Mouse (Mus musculus) heart, adult 18-20 months (tissue): ENCODE results near the gene Myl3. TPM values are rescaled to one million over a fixed set of nuclear protein-coding genes. Genes with fewer than 3 reads are reported as not detected.
A peak's percentile ranks its signal among the peaks of the same experiment; 100 is the strongest.

Source experiments
- DNase-seq, 2 experiments: peaks; one replicate each; pipeline ENCODE4 v3.0.0; 2021 to 2022; ENCODE audit warnings: mixed read lengths in 1 of 2
- long read RNA-seq, 2 experiments: library from polyadenylated mRNA; stranded (forward); transcript quantifications; one replicate each; pipeline ENCODE4 v2.0.0; 2021
- total RNA-seq, 2 experiments: library from RNA; stranded (reverse); gene quantifications; 2 replicates each; pipeline ENCODE4 v1.2.3; 2021

Gene Myl3
- over 10,000 TPM; 10,039 to 12,689 TPM for total RNA-seq
- long read RNA-seq, experiment 1, transcript Myl3-201 (7 exons, 937 nt), result major isoform, 5,707 of 6,989 reads
- long read RNA-seq, experiment 1, partial matches to known transcripts, result 1,017 of 6,989 reads
- long read RNA-seq, experiment 1, other reads (novel, unspliced or antisense), result 263 of 6,989 reads
- long read RNA-seq, experiment 2, transcript Myl3-201 (7 exons, 937 nt), result major isoform, 3,615 of 4,568 reads
- long read RNA-seq, experiment 2, partial matches to known transcripts, result 888 of 4,568 reads
- long read RNA-seq, experiment 2, other reads (novel, unspliced or antisense), result 63 of 4,568 reads

DNA sequence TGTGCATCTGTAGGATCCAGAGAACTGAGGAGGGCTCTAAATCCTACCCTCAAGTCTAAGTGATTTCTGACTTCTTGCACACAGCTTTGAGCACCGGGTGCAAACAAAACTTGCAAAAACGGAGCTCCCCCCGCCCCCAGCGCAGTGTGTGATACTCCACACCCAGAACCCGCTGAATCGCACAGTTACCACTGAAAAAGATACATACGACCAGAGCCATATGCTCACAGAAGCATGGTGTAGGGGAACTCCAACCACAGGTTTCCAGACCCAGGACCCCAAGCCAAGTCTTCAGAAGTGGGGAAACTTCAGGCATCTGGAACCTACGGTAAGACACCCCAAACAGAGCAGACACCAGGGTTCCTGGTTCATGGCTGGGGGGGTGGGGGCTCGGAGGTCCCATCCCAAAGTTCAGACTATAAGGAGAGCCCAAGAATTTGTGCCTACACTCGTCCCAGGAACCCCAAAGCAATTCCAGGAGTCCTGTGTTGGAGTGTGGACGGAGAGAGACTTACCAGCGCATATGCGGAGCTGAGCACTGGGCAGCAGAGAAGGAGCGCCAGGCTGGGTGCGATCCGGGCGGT, at the start of gene Myl3:
TSS of gene Myl3 (plus strand) at position 151 of the 584 bp plus-strand sequence.
- DNase-seq, result no peak

DNA sequence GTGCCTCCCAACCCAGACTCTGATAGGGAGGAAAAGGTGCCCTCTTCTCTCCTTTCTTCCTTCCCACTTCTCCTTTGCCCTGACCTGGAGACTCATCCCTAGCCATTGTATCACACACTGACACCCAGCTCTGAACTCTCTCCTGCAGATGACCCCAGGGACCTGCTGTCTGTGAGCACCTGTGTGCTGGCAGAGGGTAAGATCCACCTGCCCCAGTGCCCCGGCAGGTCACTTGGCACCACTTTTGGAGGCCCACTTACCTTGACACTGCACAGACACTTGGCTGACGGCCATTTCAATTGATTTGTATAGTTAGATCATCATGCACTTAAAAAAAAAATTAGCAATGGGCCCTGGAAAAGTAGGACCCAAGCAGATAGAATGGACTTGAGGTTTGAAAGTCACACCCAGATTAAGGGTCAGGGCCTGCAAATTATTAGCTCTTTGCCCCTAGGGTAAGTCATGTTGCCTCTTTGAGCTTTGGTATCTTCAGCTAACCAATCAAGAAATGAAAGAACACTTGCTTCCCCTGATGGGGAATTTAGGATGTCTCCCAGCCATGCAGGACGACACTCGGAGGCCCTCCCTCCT, 46.4 kb upstream of the Myl3 start:
- no peak for DNase-seq

DNA sequence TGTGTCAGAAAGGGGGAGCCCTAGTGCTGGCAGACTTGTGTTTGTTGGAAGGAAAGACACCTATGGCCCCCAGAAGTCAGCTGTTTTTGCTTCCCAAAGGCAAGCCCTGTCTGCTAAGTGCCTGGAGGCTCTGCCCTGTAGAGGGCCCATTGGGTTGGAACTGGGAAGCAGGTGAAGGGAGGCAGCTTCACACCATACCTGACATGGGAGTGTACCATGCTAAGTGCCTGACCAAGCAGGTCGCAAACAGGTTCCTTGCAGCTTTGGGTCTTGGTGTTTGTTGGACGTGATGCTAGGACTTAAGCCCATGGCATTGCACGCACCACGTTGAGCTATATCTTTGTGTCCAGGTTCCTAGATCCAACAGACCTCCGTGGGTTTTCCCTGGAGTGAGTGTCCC, 45.2 kb upstream of the Myl3 start:
- no peak for DNase-seq

DNA sequence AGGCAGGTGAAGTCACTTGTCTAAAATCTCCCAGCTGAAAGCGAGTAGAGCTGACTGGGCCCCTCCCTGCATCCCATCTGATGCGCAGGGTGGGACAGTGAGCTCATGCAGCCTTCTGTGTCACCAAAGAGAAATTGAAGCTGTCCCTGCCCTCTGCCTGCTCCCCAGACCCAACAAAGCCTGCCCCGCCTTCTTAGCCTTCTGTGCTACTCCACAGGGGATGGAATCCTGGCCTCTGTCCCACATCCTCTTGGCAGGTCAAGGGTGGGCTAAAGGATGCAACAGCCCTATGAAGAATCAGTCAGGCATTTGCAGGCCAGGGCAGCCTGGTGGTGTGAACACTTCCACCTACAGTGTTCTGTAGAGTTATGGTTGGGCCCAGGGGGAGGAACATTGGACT, 44.2 kb upstream of the Myl3 start:
- DNase-seq, result peak in 1 of 2 experiments; percentile 42

DNA sequence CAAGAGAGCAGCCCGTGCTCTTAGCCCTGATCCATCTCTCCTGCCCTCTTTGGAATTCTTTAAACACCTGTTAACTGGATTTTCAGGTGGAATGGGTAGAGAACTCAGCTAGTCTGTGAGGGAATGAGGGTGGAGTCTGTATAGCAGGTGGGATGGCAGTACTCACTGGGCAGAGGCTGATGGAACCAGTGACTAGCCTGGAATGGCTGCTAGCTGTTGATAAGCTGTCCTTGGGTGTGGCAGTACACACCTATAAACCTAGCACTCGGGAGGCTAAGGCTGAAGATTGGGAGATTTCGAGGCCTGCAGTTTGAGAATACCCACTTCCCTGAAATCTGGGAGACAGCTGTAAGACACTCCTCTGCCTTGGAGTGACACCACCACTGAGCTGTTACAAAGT, 42.1 kb upstream of the Myl3 start:
- DNase-seq, result no peak

DNA sequence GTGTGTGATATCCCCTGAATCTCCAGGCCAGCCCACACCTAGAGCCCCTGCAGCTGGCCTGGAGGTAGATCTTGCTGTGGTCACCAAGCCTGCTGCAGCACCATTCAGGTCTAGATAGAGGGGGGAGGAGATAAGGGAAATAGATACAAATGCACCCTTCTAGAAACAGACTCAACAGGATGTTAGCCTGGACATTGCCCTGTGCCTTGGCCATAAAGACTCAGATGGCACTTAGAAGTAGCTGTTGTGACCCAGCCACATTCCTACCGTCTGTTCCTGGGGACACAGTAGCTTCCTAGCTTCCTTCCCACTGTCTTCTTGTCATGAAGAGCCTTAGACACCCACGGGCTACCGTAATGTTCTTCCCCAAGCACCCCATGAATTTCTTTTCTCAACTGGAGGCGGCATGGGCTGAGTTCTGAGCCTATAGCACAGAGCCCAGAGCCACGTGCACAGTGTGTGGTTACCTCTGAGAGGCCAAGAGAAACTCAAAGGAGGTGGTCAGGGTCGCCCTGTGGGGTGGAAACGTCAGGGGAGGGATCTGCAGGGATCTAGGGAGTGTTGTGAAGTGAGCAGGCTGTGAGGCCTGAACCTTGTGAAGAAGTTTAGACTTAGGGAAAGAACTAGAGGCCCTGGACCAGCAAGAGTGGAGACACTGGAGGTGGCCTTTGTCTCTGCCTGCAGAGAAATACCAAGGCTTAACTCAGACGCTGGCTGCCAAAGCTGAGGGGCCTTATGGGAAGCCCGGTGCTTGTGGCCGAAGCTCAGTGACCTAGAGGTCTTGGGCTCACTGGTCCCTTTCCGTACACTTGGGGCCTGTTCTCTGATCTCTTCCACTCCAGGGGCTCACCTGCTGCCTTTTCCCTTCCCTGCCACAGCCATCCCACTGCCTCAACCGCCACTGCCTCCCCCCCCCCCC, 40.3 kb upstream of the Myl3 start:
- no peak for DNase-seq

DNA sequence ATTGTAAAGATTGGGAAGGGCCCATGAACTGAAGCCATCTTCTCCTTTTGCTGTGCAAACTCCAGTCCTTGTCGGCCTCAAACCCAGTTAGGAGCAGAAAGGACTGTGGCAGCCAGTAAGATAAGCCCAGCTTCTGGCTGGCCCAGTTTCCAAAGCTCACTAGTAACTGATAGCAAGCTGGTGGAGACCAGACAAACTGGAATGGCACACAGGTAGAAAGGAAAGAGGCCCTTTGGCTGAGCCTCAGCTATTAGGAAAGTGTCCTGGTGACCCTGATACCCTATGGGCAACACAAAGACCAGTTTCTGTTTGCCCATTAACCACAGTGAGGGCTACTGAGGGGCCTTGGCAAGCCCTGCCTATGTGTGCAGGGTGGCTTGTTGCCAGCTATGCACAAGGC, 38.8 kb upstream of the Myl3 start:
- peak in 1 of 2 experiments; percentile 40 for DNase-seq

DNA sequence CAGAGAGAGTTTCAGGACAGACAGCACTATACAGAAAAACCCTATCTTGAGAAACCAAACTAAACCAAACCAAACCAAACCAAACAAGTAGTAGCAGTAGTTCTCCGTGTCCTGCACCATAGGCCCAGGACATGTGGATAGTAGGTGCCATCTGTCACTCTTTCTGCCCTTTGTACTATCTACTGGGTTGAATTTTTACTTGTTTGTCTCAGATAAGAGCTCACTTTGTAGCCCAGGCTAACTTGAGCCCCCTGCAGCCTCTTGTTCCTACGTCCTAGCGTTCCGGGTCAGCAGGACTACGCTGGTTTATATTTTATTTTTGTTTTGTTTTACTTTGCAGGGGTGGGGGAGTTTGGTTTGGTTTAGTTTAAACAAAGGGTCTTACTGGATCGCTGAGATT, 37.7 kb upstream of the Myl3 start:
- no peak for DNase-seq

DNA sequence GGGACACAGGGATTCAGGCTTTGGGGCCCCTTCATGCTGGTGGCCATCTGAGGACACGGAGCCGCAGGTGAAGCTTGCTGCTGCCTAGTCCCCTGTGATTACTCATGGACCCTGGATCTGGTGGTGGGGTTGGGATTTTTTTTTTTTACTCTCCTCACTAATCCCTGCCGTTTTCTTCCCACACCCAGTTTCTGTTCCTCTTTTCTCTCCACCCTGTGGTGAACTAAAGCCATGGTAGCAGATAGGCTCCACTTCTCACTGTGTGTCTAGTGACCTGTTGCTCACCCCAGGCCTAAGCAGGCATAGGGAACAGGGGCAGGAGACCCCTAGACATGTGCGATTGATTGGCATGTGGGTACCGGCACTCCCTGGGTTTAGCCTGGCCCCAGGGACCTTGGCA, 34.9 kb upstream of the Myl3 start:
- DNase-seq, result no peak

DNA sequence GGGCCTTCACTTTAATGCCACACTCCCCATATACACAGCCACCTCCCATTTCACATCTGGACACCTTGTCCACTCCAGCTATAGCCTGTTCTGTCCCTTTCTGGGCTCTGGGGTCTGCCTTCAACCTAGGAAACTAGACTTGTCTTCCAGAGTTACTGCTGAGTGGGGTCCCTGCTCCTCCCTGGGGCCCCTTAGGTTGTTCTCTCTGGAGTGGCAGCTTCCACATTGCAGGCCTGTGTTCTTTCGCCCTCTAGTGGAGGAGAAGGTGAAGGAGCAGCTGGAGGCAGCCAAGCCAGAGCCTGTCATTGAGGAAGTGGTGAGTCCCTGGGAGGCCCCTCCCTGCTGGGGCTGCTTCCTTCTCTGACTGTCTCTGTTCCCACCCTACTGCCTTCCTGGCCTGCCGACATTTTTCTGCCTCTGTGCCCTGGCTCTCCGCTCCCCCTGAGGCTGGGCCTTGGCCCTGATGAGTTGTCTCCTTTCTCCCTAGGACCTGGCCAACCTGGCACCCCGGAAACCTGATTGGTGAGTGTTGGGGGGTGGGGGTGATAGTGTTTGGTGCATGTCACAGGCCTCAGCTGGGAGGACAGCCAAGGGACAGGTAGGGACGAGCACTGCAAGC, 31.9 kb upstream of the Myl3 start:
- DNase-seq, result peak; percentile 87 to 92

DNA sequence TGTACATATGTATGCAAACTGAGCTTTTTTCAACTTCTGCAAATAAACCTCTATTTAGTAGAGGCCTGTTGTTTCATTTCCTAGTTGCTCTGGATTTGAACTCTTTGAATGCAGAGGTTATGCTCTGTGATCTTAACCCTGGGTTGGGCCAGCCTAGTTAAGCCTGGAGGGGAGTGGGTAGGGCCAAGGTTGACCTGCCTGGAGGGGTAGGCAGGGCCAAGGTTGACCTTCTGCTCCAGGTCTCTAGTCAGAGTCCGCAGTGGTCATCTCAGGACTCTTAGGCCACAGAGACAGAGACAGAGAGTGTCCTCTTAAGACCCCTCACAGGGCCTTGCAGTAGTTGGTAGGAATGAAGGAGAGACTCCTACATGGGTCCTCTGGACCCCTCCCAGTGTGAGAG, 30.1 kb upstream of the Myl3 start:
- no peak for DNase-seq

DNA sequence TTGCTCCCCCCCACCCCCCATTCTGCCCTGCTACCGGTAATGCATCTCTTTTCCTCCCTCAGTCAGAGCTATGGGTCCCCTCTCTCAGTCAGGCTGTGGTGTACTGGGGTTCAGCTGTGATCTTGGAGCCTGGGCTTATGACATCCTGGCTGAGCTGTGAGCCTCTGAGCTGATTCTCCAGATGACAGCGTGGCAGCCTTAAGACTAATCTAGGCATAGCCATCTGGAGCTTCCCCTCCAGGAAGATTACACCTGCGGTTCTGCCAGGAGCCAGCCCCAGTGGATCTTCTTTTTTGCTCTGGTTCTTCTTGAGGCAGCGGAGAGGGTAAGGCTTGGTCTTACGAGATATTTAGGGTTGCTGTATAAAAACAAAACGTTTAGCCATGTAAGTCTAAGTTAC, 29.7 kb upstream of the Myl3 start:
- no peak for DNase-seq

DNA sequence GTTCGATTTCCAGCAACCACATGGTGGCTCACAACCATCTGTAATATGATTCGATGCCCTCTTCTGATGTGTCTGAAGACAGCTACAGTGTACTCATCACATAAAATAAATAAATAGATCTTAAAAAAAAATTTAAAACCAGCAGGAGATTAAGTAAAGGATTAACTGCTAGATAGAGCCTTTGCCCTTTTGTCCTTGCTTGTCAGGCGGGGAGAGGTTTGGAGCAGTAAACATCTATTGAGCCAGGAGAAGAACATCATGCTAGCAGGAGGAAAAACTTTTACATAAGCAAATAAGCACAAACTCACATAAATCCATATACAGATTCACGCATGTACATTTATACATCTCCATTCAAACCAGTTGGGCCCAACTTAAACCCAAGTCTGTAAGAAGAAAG, 29.1 kb upstream of the Myl3 start:
- DNase-seq, result no peak

DNA sequence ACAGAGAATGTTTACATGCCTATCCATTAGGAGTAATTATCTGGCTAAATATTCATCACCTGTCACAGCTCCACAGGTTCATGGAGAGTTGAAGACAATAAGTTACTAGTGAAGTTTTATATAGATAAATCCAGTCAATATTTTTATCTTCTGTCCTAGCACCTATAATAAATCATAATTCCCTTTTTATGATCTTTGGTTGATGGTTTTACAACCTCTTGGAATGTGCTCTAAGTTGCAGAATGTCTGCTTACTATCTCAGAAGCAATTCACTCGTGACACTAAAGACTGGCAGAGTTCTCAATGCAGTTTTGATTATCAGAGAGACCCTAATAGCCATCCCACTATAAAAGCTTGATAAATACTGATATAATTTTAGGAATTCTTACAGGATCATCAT, 28.3 kb upstream of the Myl3 start:
- DNase-seq, result no peak

DNA sequence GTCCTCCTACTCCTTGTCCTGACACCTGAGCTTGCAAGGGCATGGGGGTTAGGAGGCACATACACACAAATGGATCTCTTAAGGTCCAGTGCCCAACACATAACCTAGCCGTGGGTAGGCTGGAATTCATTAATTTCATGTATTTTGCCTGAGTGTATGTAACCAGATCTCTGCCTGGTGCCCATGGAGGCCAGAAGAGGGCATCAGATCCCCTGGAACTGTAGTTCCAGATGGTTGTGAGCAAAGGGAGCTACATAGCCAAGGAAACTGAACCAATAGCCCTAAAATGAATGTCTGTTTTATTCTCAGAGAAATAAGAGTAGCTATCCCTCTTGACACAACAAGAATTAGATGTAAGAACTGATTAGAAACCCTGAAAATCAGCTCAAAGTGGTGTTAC, 26.2 kb upstream of the Myl3 start:
- DNase-seq, result no peak

DNA sequence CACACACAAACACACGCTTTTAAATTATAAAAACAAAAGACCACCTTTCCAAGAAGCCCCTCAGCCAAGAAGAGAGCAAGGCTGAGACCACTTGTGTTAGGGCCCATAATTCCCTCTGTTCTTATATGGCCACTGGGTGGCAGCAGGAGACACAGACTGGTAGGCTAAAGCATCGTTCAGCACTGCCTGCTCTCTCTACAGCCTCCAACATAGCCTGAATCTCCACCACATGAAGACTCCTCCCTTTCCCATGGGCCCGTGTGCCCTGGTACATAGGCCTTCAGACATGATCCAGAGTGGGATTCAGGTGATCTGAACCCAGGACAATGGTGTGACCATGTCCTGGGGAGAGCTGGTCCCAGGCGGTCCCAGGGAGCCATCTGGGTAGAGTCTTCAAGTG, 24.9 kb upstream of the Myl3 start:
- peak; percentile 72 to 80 for DNase-seq

DNA sequence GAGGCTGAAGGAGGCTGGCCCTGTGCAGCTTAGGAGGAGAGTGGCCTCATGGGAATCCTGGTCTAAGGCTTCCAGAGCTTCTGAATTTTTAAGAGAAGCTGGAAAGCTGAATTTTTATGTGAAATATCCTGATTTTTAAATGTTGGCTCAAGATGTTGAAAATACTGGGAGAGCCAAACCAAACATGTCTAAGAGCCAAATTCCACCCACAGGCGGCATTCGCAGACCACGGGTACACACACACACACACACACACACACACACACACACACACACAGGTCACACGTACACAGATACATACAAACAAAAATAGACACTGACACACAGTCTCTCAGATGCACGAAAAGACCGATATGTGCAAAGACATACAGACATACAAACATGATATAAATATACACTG, 23.6 kb upstream of the Myl3 start:
- DNase-seq, result no peak

DNA sequence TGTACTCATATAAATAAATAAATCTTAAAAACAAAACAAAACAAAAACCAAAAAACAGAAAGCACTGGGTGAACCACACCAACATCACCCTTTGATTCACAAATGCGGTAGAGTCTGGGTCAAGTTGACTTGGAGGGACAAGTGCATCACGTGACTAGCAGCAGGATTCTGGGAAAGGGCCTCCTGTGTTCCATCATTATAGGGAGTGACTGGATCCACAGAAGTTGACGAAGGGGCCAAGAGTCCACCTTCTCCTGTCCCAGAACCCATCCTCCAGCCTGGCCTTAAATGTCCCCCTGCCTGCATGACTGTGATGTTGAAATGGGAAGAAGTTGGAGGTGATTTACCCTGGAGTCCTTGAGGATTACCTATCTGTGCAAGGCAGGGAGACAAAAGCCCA, 22.9 kb upstream of the Myl3 start:
- no peak for DNase-seq

DNA sequence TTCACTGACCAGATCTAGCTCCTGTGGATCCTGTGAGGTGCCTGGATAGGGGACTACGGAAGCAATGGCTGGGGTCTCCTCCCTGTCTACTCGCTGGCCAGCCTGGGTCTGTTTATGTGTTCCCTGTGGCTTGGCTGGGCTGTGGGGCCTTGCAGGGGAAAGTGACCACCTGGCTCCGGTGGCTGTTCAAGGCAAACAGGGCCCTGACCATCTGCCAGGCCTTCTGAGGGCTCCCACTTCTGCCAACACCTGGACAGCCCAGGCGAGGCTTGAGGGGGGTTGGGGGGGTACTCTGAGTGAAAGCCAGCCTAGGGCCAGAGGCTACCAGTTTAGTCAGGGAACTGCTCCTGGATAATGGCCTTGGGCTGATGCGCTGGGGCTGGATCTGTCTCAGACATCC, 21.7 kb upstream of the Myl3 start:
- no peak for DNase-seq

DNA sequence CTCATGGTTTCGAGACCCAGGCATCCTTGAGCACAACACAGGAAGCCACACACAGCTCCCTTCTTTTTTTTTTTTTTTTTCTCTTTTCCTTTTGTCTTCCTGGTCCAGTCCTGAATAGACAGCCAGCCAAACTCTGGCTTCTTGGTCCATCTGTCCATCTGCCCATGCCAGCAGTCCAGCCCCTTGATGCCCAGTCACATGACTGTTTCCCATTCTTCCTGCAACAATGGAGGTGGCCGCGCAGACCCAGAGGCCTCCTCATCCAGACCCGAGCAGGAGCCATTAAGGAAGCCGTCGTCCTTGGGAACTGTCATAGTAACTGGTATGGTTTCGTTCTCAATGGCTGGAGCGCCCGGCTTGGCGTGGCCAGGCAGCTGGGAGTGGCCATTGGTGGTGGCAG, 19.6 kb upstream of the Myl3 start:
- DNase-seq, result no peak

DNA sequence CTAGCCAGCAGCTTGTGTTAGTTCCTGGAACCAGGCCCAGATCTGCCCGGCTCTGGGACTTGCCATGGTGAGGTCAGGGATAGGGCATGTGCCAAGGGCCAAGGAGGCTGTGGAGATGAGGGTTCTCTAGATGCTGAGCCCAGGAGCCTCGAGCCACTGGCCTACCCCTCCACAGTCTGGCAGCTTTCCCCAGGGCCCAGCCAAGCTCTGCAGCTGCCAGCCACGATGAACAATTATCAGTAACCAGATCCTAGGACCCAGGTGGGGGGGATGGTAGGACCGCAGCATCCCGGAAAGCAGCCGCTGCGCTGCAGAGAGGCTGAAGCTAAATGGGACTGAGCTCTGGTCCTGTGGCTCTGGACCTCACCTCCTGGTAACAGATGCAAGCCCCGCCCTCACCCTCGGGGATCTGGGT, 15.9 kb upstream of the Myl3 start:
- DNase-seq, result peak; percentile 52 to 58

DNA sequence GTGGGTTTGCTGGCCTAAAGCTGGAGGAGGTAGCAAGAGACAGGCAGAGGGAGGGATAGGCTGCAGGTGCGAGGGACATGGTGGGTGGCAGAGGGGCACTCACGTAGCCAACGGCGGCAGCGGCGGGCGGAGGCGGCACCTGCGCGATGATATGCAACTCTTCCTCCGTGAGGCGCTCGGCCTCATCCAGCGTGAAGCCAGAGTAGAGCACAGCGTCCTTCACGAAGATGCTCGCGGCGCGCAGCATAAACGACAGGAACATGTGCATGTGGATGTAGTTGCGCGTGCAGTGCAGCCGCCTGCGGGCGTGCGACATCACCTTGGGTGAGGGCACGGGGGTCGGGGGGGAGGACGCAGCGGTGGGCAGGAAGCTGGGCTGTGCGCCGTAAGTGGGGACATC, 14.8 kb upstream of the Myl3 start:
- no peak for DNase-seq
